9 mouse cellular contexts compared by ENCODE assay signal in genomic region chr8:61522132-61522531, GRCm38 (mm10). TPM values are rescaled to one million over a fixed set of nuclear protein-coding genes. Genes with fewer than 3 reads are reported as not detected.
DNase-seq lines count a peak whose midpoint lies in the region; ATAC-seq and TF ChIP-seq lines count a peak whose summit lies in the region.
"Had no signal": no experiment of that assay in that cellular context is flagged by ENCODE, and none has a peak within 500 bp of the region (broad histone marks: within the 10 kb centered on the region; RNA-seq: fewer than 3 reads in every experiment).

No protein-coding gene starts in this region.

- H3K9ac ChIP-seq in heart, adult 2 months (ENCODE audit: low read depth, low read length): no peak overlapping the region
- H3K9ac ChIP-seq in limb, embryonic 14.5 days (ENCODE audit: low read depth, low read length, severe bottlenecking): no peak overlapping the region
- H3K9ac ChIP-seq: limb, embryonic 15.5 days had no signal

- WGBS in heart, adult 2 months: 6% methylated on average over 1 of the region's 1 CpGs
- WGBS in limb, embryonic 14.5 days: 15% methylated on average over 1 of the region's 1 CpGs

- H3K9me3 ChIP-seq in limb, embryonic 14.5 days (ENCODE audit: control insufficient read depth, low read length): no peaks in the 10 kb centered on the region
- H3K9me3 ChIP-seq: limb, embryonic 15.5 days had no signal

- TF ChIP-seq CTCF in heart, adult 2 months (IDR thresholded peaks at IDR 0.05): peak; percentile 69
- no peak for TF ChIP-seq CTCF in brain, embryonic 14.5 days (IDR thresholded peaks at IDR 0.05; ENCODE audit: borderline replicate concordance, extremely low read depth, insufficient read depth, insufficient read length)

- no peaks in the 10 kb centered on the region for H3K27me3 ChIP-seq in heart, adult 2 months (ENCODE audit: control insufficient read depth, insufficient read depth, low read length)
- H3K27me3 ChIP-seq in limb, embryonic 14.5 days (ENCODE audit: control insufficient read depth, insufficient read depth, low read length): no peaks in the 10 kb centered on the region
- H3K27me3 ChIP-seq: limb, embryonic 15.5 days had no signal

- no peak for ATAC-seq in limb, embryonic 14.5 days (ENCODE audit: low FRiP score, low read depth)
- no peak for ATAC-seq in erythroid progenitor cell, adult 5-6 weeks (replicated peaks; ENCODE audit: low FRiP score, poor library complexity, severe bottlenecking)

- no peak overlapping the region for H3K4me3 ChIP-seq in heart, adult 2 months
- H3K4me3 ChIP-seq in limb, embryonic 14.5 days (replicated peaks; ENCODE audit: low read length): no peak overlapping the region
- H3K4me3 ChIP-seq: limb, embryonic 15.5 days had no signal

- TF ChIP-seq EP300 in heart, adult 2 months (IDR thresholded peaks at IDR 0.05; ENCODE audit: insufficient read depth, low read depth, low read length): no peak

- H3K4me2 ChIP-seq in limb, embryonic 14.5 days (replicated peaks; ENCODE audit: low read depth, low read length, severe bottlenecking): no peak overlapping the region
- H3K4me2 ChIP-seq: limb, embryonic 15.5 days had no signal

- no peaks in the 10 kb centered on the region; the same call in 1 of the 2 replicates for H3K36me3 ChIP-seq in heart, adult 2 months (ENCODE audit: control insufficient read depth, insufficient read depth, low read length)
- H3K36me3 ChIP-seq in limb, embryonic 14.5 days (ENCODE audit: control insufficient read depth, insufficient read depth, low read length): peaks cover 69% of the 10 kb centered on the region

- intact Hi-C loops in heart, adult 2 months (cut with DNase I): loop anchor here (5.0 to 10.0 kb wide), 2 partner anchors 355 to 513 kb away; no protein-coding TSS in a partner anchor

- TF ChIP-seq POLR2A in heart, adult 2 months (IDR thresholded peaks at IDR 0.05; ENCODE audit: insufficient read depth, low read depth, low read length): no peak
- no peak for TF ChIP-seq POLR2A in brain, embryonic 14.5 days (IDR thresholded peaks at IDR 0.05; ENCODE audit: borderline replicate concordance, extremely low read depth, insufficient read depth, insufficient read length, poor library complexity, severe bottlenecking)
- no peak for TF ChIP-seq POLR2A in limb, embryonic 14.5 days (IDR thresholded peaks at IDR 0.05; ENCODE audit: borderline replicate concordance, extremely low read depth, insufficient read depth, insufficient read length)

- no peak overlapping the region for H3K27ac ChIP-seq in heart, adult 2 months
- H3K27ac ChIP-seq in limb, embryonic 14.5 days (replicated peaks; ENCODE audit: low read depth, low read length): no peak overlapping the region
- H3K27ac ChIP-seq: limb, embryonic 15.5 days had no signal

- no peaks in the 10 kb centered on the region for H3K4me1 ChIP-seq in heart, adult 2 months (ENCODE audit: control insufficient read depth, insufficient read depth, low read length)
- H3K4me1 ChIP-seq in limb, embryonic 14.5 days (ENCODE audit: control insufficient read depth, insufficient read depth, low read length): no peaks in the 10 kb centered on the region
- H3K4me1 ChIP-seq: limb, embryonic 15.5 days had no signal

- no peaks in the 10 kb centered on the region for H3K79me2 ChIP-seq in heart, adult 2 months (replicated peaks; ENCODE audit: control insufficient read depth, insufficient read depth, low read length)

- DNase-seq in heart, adult 2 months: no peak
- no peak for DNase-seq in heart, adult 11 months
- DNase-seq in right cerebral cortex, adult 2 months (ENCODE audit: low spot score in 2 of 2): peak; percentile 64 to 74
- no peak for DNase-seq in right cerebral cortex, postnatal 25 days
- peak; percentile 55 for DNase-seq in brain, embryonic 14.5 days (ENCODE audit: low read depth)
- DNase-seq in limb, embryonic 14.5 days (ENCODE audit: low spot score): peak; percentile 58
- no peak for DNase-seq in c-Kit-positive CD71-positive TER-119-positive erythroid progenitor cells, embryonic 14.5 days (ENCODE audit: low spot score)

RNA-seq across cellular contexts. Expression of gene Cbr4, which starts 34.6 kb away (rescaled TPM):
- 10 to 100 TPM; 70.8 to 77.2 TPM for total RNA-seq in heart, adult 2 months (2021)
- 25.8 and 55.0 TPM in 2 replicates for polyA plus RNA-seq in heart, adult 2 months (2012; rRNA removed)
- 10.2 and 11.7 TPM in 2 replicates for polyA plus RNA-seq in brain, embryonic 14.5 days (2012; rRNA removed)
- polyA plus RNA-seq in limb, embryonic 14.5 days (2012; rRNA removed): 10.6 and 17.4 TPM in 2 replicates
- polyA plus RNA-seq in limb, embryonic 14.5 days (2014; fragmentation: Nextera tagmentation; extraction: Ambion mirVana): 32.2 and 32.3 TPM in 2 replicates
- total RNA-seq in erythroid progenitor cell, adult 5-6 weeks (2015; ENCODE audit: low replicate concordance): 4.3 and 5.9 TPM in 2 replicates
- total RNA-seq in erythroid progenitor cell, adult 5-6 weeks (2017; ENCODE audit: low replicate concordance): 5.3 and 18.4 TPM in 2 replicates

Comparison
In these comparisons a context has a peak if more than half of its experiments do, and no peak if none do; other contexts are left out.
1. DNase-seq: peak in right cerebral cortex, adult 2 months (2 of 2), brain, embryonic 14.5 days (single experiment) and limb, embryonic 14.5 days (single experiment); none in heart, adult 2 months (0 of 2), heart, adult 11 months (single experiment), right cerebral cortex, postnatal 25 days (single experiment) and c-Kit-positive CD71-positive TER-119-positive erythroid progenitor cells, embryonic 14.5 days (single experiment).